Mouse (Mus musculus) bone marrow macrophage, adult 2 months (primary cell): ENCODE results near the gene Ccdc88a.

Experiments
- CTCF ChIP-seq: IDR thresholded peaks from 2 replicates; pipeline ENCODE4 v1.5.1; 2012; ENCODE audit warnings: low read depth, mild to moderate bottlenecking, low read length, moderate library complexity
- POLR2A ChIP-seq: IDR thresholded peaks from 2 replicates; pipeline ENCODE4 v1.6.1; 2012; ENCODE audit warnings: mild to moderate bottlenecking, low read depth, low read length, borderline replicate concordance

DNA sequence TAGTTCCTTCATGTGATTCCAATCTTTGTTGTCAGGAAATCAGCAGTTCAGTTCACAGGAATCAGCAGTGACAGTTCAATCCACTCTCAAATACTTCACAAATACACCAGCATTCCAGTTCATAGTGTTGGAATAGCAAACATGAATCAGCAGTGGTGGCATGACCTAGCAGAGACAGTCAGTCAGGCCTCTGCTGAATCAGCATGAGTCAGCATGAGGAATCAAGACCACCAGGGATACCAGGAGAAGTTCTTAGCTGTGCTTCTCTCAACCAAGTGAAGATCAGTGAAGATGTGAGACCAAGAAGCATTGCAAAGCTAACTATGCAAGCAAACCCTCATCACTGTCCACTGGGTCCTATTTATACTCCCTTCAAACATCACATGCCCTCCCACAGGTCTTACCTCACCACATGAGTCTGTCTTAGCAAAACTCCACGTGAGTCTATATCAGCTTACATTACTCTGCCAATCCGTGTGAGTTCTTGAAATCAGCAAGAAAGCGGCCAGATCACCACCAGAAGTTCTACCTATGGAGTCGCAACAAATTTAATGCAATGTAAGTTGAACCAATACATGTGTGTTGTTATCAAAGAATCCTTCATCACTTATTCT is 27.7 kb upstream of the Ccdc88a start:
- TF ChIP-seq CTCF (no peak), POLR2A (no peak)
